Mouse (Mus musculus): ENCODE data around the gene Ctsq.
"Not testable (repeated sequence)": the region's sequence is repeated elsewhere in the genome, so short reads cannot be mapped to it uniquely, and the experiment has no call there.

The Ctsq gene

DNA sequence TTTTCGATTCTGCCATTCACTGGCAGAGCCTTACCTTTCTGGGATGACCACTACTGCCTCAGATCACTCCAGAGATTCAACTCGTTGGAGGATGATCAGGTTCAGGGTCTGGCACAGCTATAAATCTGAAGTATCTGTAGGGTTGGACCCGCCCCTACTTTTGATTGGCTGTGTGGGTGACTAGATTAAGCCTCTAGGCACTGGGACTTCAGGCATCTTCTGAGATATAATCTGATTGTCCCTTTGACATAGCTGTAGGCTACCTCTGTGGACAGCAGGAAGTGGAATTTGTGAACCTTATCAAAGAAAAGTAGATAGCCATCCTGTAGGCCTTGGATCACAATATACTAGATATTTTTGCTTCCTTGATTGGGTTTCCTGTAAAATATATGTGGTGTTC lies at the start of gene Ctsq:
Gene Ctsq, minus strand, starts transcription at position 101 of the 400 bp plus-strand sequence.
- no peak for DNase-seq (ENCODE audit: low spot score in 2 of 2)

GRCm38 (mm10) chr13:61022785-61023184 lies 17.6 kb downstream of the Ctsq start:
- DNase-seq (ENCODE audit: low spot score in 2 of 2) = no peak

DNA sequence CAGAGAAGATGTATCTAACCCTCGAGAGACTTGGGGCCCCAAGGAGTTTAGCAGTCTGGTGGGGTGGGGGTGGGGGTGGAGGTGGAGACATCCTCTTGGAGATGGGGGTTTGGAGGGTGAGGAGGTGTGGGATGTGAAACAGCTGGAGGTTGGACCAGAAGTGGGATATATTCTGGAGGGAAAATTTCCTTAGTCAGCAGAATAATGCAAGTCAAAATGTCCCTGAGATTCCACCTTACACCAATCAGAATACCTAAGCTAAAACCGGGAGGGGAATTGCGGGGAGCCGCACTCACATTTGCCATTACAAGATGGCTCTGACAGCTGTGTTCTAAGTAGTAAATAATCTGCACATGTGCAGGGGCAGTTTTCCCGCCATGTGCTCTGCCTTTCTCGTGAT lies 18.6 kb downstream of the Ctsq start:
- no peak for DNase-seq (ENCODE audit: low spot score in 2 of 2)

DNA sequence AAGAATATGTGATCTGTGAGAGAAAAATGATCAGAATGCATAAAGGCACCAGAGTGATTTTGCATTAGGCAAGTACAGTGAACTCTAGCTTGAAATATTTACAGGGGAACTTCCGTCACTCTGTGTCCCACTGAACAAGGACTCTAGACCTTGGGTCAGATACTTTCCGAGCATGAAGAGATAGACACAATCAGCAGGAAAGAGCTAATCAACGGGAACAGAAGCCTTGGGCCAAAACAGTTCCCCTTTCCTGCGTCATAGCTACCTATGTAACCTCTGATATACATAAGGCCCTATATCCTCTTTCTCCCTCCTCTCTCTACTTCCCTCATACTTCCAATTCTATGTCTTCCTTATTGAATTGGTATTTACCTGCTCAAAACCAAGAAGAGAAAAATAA lies 30.3 kb downstream of the Ctsq start:
- no peak for DNase-seq (ENCODE audit: low spot score in 2 of 2)

DNA sequence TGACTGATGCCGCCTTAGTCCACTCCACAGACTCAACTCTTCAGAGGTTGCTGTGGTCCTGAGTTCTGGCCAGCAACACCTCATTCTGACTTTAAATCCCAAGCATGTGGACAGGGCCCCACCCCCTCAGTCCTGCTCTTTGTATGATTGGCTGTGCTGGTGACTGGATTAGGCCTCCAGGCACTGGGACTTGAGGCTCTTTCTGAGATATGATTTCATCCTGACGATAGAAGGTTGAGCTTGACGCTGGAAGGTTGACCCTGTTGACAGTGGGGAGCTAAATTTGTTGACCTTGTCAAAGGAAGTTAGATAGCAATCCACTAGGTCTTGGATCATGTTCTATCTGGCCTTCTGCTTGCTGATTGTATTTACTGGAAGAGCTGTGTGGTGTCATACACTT lies 34.6 kb downstream of the Ctsq start, which contains the start of gene Ctsj:
Gene Ctsj, minus strand, starts transcription at position 101 of the 400 bp plus-strand sequence.
- no peak for DNase-seq (ENCODE audit: low spot score in 2 of 2)

DNA sequence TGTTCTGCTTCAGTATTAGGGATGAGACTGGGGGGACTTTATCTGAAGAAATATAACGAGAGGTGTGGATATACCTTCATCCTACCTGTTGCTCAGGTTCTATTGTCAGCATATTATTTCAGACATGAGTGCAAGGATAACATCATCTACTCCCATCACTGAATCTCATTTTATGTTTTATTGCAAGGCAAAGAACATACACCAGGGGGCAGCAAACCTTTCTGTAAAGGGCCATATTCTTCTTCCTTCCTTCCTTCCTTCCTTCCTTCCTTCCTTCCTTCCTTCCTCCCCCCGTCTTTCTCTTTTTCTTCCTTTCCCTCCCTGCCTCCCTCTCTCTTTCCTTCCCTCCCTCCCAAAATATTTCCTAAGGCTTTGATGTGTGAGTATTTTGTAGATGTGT lies 42.8 kb downstream of the Ctsq start:
- DNase-seq (ENCODE audit: low spot score in 2 of 2) = no peak

- not testable (repeated sequence) for DNase-seq (ENCODE audit: low spot score in 2 of 2)
These were observed 53.5 kb downstream of the Ctsq start for GRCm38 (mm10) chr13:60986915-60987314.

All from frontal cortex, postnatal 14 days (tissue).